Mouse (Mus musculus) neural tube, embryonic 10.5 days (tissue): ENCODE results near the gene Map3k20.

ENCODE experiments used
- DNase-seq: peaks from one replicate; pipeline ENCODE4 v3.0.0-alpha.2; 2017; ENCODE audit warnings: low spot score; ENCODE audit errors: extremely low spot score

The Map3k20 gene

GRCm38 (mm10) chr2:72477221-72477620, 191.8 kb downstream of the Map3k20 start:
- no peak for DNase-seq

- DNase-seq = no peak
Observed at GRCm38 (mm10) chr2:72478176-72478575, 192.7 kb downstream of the Map3k20 start.

- DNase-seq = no peak
Observed at GRCm38 (mm10) chr2:72478921-72479320, 193.5 kb downstream of the Map3k20 start.

- DNase-seq = no peak
Observed at GRCm38 (mm10) chr2:72479818-72480217, 194.4 kb downstream of the Map3k20 start.

GRCm38 (mm10) chr2:72491650-72492049, 206.2 kb downstream of the Map3k20 start:
- DNase-seq = no peak
